Mouse (Mus musculus) skeletal muscle tissue, postnatal 0 days (tissue): Measurements from ENCODE around the gene Dnajc5g. TPM values are rescaled to one million over a fixed set of nuclear protein-coding genes. Genes with fewer than 3 reads are reported as not detected.

Experiments used
- polyA plus RNA-seq: library from polyadenylated mRNA; unstranded; fragments of >200 nt; fragmentation: Nextera tagmentation; extraction: Ambion mirVana; gene quantifications from 2 replicates; pipeline ENCODE4 v1.2.1, GENCODE M21; 2015

Dnajc5g gene
- not detected in 2 replicates for polyA plus RNA-seq

DNA sequence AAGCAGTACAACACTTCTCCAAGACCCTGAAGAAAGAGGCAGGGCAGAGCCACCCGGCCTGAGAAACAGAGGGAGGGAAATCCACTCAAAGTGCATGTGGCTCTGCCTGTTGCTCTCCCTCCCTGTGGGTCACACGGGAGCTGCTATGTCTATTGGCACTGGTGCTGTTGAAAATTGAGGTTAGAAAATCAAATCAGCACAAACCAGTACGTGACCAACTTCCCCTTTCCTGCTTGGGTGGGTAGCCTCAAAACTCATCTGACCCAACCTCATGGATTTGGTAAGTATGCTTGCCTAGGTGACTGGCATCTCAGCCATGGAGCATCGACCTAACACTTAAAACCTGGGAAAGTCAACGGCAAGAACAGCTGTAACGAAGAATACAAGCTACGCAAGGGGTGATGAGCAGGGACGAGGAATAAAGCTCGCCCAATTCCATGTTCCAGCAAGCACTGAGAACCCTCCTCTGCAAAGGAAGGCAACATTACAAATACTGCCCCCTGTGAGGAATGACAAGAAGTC lies at the start of gene Dnajc5g:
Gene Dnajc5g, plus strand, starts transcription at position 472 of the 522 bp plus-strand sequence.

DNA sequence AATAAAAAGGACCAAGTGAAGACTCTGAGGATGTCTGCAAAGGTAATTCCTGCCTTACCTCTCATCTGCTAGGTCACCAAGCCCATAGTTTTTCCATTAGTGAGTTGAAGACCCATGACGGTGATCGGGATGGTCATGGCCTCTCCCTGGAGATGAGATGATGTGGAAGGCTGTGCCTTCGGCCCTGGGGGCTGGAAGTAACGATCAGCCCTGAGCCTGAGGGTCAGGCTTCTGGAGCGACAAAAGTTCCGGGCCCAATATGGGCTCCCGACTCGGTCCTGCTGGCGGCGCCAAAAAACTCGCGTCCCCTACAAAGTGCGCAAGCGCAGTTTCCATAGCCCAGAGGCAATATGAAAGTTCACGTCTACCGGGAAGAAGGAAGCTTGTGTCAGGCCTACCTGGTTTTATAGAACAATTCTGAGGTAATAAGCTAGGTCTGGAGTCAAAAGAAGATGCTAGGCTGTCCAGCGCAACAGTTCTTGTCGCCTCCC lies 2.0 kb downstream of the Dnajc5g start, which contains the start of gene Slc30a3:
Gene Slc30a3, minus strand, starts transcription at position 238 of the 491 bp plus-strand sequence.

DNA sequence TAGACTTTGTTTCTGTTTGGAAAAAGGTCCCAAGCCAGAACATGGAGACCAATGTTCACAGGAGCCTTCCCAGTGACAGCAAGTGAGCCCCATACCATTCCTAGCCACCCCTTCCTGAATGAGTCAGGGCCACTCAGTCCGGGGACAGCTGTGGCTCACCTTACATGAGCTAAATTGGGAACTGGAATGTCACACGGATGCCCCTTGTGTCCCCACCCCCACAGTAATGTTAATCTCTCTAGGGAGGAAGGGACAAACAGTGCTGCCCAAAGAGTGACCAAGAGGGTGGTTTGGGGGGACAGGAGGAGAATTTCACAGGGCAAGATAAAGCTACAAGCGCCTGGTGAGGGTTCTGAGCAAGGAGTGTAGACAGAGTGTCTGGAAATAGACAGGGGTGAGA lies 10.3 kb downstream of the Dnajc5g start, which contains the start of gene Trim54:
Gene Trim54, plus strand, starts transcription at position 359 of the 400 bp plus-strand sequence.

DNA sequence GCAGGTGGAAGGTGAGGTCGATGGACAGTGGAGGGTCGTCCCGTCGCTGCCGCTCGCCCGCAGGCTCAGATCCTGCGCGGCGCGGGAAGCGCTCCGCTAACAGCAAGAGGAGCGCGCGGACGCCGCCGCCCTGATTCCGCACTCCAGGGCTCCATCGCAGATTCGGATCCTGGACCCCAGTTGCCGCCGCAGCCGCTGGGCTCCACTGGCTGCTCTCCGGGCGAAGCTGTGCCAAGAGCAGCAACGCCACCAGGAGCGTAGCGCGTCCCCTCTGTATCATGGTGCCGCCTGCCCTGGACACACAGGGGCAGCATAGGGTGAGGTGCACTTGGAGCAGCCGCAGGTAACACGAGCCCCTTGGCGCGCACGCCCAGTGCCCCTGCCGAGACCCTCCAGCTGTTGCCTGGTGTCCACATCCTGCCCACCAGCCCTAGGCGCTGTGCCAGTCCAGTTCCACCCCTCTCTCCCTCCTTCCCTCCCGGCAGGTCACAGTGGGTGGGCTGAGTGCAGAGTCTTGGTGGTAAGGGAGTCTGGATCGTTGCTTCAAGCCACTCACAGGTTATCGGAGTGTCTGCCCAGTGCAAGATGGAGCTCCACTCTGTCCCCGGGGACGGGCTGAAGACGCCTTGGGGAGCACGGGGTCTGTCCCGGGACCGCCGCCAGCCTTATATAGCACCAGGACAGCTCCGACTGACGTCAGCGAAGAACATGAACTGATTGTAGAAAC lies 32.3 kb downstream of the Dnajc5g start, which contains the start of gene Ucn:
Gene Ucn, minus strand, starts transcription at position 589 of the 727 bp plus-strand sequence.

DNA sequence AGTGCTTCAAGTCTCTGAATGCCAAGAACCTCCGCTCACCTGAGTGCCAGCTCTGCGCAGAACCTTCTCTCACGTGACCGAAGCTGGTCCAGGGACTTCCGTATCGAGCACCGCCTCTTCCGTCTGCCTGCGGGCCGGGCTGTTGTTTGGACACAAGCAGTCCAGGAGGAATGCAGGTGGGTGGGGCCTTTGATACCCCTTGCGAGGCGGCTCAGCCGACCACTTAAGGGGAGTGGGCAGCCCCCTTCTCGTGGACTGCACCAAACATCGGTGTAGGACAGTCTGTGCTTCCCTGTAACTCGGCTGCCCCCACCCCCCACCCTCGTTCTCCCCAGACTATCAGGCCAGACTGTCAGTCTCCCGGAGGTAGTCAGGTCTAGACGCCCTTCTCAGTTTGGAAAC lies 48.1 kb downstream of the Dnajc5g start, which contains the start of gene Mpv17:
Gene Mpv17, minus strand, starts transcription at position 100 of the 402 bp plus-strand sequence.

Other genes starting within 250 kb of the Dnajc5g start
- gene Tmem214, start 238.3 kb upstream of the Dnajc5g start, polyA plus RNA-seq = 46.0 and 49.8 TPM in 2 replicates
- gene Agbl5, start 217.6 kb upstream of the Dnajc5g start, polyA plus RNA-seq = 2.7 and 3.9 TPM in 2 replicates
- gene Ost4, start 198.5 kb upstream of the Dnajc5g start, polyA plus RNA-seq = 291 and 336 TPM in 2 replicates
- 59.3 and 67.0 TPM in 2 replicates for gene Emilin1, start 192.9 kb upstream of the Dnajc5g start, polyA plus RNA-seq
- 32.8 and 34.8 TPM in 2 replicates for gene Khk, start 184.9 kb upstream of the Dnajc5g start, polyA plus RNA-seq
- gene Cgref1, start 160.7 kb upstream of the Dnajc5g start, polyA plus RNA-seq = 18.3 and 20.6 TPM in 2 replicates
- 84.0 and 85.7 TPM in 2 replicates for gene Preb, start 145.9 kb upstream of the Dnajc5g start, polyA plus RNA-seq
- 0.07 TPM in 1 of 2 replicates, not detected in the other for gene Tcf23, start 137.6 kb upstream of the Dnajc5g start, polyA plus RNA-seq
- 262 and 282 TPM in 2 replicates for gene Atraid, start 58.0 kb upstream of the Dnajc5g start, polyA plus RNA-seq
- 10.1 and 11.2 TPM in 2 replicates for gene Slc5a6, start 57.4 kb upstream of the Dnajc5g start, polyA plus RNA-seq
- gene Cad, start 51.5 kb upstream of the Dnajc5g start, polyA plus RNA-seq = 6.1 and 6.4 TPM in 2 replicates
- gene Slc30a3, start 2.0 kb downstream of the Dnajc5g start, polyA plus RNA-seq = 0.08 TPM in 1 of 2 replicates, not detected in the other
- 210 and 232 TPM in 2 replicates for gene Trim54, start 10.4 kb downstream of the Dnajc5g start, polyA plus RNA-seq
- 1.1 TPM in 2 replicates for gene Ucn, start 32.5 kb downstream of the Dnajc5g start, polyA plus RNA-seq
- 62.8 and 67.1 TPM in 2 replicates for gene Mpv17, start 48.0 kb downstream of the Dnajc5g start, polyA plus RNA-seq
- 0.51 and 0.68 TPM in 2 replicates for gene Gm29609, start 73.6 kb downstream of the Dnajc5g start, polyA plus RNA-seq
- gene Gtf3c2, start 73.9 kb downstream of the Dnajc5g start, polyA plus RNA-seq = 20.8 and 21.8 TPM in 2 replicates
- gene Snx17, start 86.9 kb downstream of the Dnajc5g start, polyA plus RNA-seq = 96.4 and 109 TPM in 2 replicates
- gene Eif2b4, start 87.1 kb downstream of the Dnajc5g start, polyA plus RNA-seq = 61.4 and 74.4 TPM in 2 replicates
- gene Zfp513, start 96.0 kb downstream of the Dnajc5g start, polyA plus RNA-seq = 3.6 and 6.5 TPM in 2 replicates
- gene Ppm1g, start 114.4 kb downstream of the Dnajc5g start, polyA plus RNA-seq = 37.5 and 45.6 TPM in 2 replicates
- 95.9 and 102 TPM in 2 replicates for gene Nrbp1, start 134.6 kb downstream of the Dnajc5g start, polyA plus RNA-seq
- gene Gm9970, start 134.9 kb downstream of the Dnajc5g start, polyA plus RNA-seq = 0.87 TPM in 2 replicates
- gene Krtcap3, start 145.4 kb downstream of the Dnajc5g start, polyA plus RNA-seq = 0.74 and 1.2 TPM in 2 replicates
- 10.1 and 11.2 TPM in 2 replicates for gene Ift172, start 184.8 kb downstream of the Dnajc5g start, polyA plus RNA-seq
- 14.3 and 18.7 TPM in 2 replicates for gene Fndc4, start 189.8 kb downstream of the Dnajc5g start, polyA plus RNA-seq
- 0.19 and 0.22 TPM in 2 replicates for gene Gckr, start 191.2 kb downstream of the Dnajc5g start, polyA plus RNA-seq